Mouse (Mus musculus): ENCODE results near the gene Dnajc13.

Gene Dnajc13

DNA sequence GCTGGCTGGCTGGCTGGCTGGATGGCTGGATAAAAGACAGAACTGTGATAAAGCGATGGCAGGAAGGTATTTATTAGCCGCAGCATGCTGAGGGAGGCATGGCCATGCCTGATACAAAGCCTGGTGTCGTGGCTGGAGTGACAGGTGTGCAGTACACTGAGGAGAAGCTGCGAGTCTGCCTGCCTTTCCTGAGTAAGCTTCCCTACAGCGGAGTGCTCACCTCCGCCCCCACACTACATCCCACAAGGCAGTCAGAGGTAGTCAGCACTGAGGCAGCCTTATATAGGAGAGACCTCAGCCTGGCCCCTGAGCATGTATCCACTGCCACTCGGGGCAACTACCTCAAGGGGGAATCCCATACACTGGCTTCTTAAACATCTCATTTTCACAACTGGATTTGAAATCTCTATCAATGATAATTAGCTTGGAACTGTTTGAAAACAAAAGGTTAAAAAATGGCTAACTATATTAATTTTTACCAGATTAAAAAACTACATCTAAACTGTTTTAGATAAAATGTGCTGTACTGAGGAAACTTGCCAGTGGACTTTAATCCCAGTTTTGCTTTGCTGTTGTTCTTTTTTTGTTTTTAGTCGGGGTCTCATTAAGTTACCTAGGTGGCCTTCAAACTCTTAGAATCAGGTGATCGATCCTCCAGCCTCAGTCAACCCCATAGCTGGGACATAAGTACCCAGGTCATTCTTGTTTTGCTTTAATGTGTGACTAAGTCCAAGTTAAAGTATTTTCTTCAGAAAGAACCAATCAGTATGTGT is 8.1 kb downstream of the Dnajc13 start:
- DNase-seq (ENCODE audit: low spot score) = no peak

DNA sequence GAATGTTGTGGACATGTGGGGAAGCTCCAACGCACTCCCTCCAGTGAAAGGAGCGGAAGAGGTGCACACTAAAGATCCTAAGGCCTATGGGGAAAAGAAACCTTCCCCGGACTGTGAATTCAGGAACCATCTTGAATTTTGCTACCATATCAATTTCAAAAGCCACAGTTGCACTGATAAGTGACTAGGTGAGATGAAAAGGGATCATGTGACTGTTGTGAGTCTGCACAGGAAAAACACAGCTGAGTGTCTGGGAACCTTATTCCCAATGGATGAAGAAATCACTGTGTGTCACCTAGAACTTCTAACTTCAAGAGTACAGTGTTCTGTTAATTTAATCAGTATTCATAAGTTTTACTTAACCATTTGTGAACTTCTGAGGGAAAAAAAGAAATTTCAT is 10.1 kb downstream of the Dnajc13 start:
- DNase-seq (ENCODE audit: low spot score) = no peak

DNA sequence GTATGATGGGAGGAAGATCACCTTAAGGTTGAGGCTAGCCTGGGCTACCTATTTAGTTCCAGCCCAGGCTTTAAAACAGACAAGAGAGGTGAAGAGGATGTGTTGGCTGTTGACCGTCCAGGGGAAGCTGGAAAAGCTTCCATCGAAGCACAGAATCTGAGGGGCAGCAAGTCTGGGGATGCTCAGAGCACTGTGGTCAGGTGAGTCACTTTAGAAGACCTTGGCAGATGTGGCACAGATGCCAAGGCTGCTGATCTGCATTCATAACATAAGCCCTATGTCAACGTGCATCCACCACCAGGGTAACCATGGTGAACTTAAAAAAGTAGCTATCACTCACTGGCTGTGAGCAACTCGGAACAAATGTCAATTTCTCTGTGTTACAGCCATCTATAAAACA is 11.0 kb downstream of the Dnajc13 start:
- DNase-seq (ENCODE audit: low spot score) = no peak

DNA sequence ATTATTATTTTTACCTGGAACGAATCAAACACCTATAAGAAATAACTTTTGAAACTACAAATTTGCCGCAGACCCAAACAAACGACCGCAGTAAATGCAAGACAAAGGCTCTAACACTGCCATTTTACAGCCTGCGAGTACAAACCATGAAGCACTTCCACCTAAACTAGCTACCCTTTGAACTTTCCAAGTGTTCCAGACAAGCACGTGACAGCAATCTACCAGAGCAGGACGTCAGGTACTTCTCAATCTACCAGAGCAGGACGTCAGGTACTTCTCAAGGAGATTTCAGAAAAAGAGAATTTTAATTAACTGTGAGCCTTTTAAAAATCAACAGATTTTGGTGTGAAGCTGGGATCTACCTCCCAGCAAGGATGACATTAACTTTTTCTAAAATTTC is 11.6 kb downstream of the Dnajc13 start:
- DNase-seq (ENCODE audit: low spot score) = no peak

DNA sequence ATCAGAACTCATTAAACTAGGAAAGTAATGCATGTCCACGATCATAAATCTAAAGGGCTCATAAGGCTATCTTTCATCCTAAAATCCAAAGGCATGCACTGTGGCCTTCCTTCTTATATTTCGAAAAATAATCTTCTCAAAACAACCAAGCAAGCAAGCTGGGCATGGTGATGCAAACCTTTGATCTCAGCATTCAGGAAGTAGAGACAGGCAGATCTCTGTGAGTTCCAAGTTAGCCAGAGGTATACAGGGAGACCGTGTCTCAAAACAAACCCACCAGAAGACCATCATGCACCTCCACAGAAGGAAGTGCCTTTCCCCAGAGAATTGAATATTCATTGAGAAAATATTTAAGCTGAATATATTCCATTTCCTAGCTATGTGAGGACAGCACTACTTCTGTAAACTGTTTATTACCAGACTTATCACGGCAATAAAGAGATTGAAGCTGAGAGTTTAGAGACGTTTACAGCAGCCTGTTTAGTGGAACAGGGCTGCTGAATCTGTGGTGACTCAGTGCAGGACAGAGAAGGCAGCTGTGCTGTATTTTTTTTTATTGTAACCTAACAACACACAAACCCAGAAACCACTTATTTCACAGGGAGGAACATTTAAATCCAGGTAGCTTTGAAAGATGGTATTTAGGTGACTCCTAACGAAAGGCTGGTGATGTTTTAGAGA is 15.3 kb downstream of the Dnajc13 start:
- no peak for DNase-seq (ENCODE audit: low spot score)

DNA sequence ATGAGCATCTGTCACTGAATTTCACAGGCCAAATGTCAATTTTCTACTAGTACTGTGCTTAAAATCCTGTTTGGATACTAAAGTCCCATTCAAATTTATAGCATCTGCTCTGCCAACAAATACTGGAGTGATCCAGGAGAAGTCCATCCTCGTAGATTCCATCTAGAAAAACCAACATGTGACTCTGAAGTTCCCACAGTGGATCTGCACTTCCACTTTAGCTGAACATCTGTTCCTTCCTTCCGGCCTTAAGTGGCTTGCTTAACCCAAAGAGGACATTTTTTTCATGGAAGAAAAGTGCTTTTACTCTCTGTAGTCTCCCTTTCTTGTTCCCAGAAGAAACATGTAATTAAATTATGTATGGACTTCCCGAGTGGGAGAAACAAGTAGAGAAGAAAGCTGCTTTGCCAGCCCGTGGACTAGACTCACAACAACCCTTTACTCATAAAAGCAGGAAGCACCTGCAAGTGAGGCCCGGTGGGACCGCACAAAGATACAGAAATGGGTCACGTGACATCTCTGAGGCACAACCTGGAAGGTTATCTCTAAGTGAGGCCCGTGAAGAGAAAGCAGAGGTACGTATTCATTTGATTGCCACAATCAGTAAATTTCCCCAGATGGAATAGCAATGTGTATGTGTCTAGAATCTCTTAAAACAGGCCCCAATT is 18.8 kb downstream of the Dnajc13 start:
- no peak for DNase-seq (ENCODE audit: low spot score)

DNA sequence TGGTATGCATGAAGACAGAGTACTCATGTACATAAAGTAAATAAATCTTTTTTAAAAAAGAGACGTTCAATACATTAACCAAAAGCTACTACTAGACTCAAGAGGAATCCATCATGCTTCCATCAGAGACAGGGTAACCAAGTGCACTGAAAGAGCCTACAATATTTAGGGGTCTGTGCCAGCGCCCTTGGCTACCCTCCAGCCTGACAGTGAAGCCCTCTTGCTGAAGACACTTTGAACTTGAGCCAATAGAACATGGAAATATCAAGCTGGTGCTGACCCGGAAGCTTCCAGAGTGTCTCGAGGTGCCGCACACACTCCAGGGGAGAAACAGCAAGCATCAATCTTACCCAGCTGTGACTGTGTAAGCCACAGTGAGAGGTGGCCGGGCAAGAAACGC is 22.6 kb downstream of the Dnajc13 start:
- DNase-seq (ENCODE audit: low spot score) = no peak

DNA sequence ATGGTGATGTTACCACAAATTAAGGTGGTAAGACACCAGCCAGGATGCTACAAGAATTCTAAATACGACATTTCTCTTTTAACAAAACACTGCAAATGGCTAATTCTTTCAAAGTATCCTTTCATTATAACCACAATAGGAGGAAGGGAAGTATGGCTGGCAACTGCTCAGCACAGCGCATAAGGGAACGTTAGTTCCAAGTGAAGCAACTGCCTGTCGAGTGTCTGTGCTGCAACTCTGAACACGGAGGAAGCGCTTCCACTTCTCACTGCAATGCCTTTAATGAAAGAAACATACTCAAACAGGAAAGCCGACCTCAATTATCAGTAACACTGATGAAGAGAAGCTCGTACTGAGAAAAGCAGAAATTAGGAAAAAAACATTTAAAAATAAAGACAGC is 23.7 kb downstream of the Dnajc13 start:
- no peak for DNase-seq (ENCODE audit: low spot score)

DNA sequence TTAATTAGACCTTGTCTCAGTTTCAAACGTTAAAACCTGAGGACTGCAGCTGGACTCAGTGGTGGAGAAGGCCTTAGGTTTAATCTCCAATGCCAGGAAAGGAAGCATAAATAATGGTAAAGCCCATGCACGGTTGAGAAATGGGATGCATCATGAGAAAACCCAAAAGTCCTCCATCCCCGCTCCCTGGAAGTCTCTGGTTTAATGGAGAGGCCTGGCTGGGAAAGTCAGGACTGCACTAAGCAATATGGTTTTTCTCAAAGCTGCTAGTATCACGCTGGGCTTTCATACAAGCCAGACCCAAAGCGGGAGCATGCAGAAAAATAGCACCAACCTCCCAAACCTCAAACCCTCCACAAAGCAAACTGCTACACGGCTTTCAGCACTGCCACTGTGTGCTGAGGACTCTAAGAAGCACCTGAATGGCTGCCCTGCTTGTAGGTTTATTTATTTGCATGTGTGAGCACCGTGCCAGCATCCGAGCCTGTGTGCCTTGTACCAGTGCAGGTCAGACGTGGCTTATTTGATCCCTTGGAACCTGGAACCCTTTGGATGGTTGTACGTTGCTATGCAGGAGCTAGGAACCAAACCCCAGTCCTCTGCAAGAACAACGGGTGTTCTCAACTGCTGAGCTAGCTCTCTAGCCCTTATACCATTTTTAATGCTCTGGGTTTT is 26.3 kb downstream of the Dnajc13 start:
- no peak for DNase-seq (ENCODE audit: low spot score)

DNA sequence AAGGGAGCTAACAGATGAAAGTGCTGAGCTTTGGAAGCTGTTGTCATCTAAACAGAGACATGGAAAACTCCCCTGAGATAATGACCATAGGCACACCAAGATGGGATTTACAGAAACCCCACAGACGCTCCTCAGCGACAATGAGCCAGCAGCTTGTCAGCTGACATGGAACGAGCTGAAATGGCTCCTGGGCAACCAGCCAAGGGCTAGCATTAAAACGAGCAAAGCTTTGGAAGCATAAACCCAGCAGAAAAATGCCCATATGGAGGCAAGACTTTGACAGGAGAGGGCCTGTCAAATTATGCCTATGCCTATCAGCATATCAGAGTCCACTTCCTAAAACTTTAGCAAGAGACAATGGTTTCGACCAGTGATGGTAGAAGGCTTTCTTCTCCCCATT is 27.0 kb downstream of the Dnajc13 start:
- DNase-seq (ENCODE audit: low spot score) = no peak

DNA sequence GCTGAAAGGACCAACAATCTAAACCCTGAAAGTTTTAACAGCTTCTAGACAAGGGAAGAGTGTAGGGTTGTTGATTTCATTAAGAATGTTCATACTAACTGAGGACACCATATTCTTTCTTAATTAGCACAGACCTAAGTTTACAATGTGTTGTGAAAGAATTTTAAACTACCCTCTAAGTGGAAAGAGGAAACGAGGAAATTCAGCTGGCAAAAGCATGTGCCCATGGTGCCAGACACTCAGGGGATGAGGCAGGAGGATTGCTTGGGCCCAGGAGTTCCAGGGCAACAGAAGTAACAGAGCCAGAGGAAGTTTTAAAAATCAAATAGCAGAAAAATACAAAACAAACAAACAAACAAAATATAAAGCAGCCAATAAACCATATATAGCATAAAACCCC is 28.9 kb downstream of the Dnajc13 start:
- DNase-seq (ENCODE audit: low spot score) = no peak

DNA sequence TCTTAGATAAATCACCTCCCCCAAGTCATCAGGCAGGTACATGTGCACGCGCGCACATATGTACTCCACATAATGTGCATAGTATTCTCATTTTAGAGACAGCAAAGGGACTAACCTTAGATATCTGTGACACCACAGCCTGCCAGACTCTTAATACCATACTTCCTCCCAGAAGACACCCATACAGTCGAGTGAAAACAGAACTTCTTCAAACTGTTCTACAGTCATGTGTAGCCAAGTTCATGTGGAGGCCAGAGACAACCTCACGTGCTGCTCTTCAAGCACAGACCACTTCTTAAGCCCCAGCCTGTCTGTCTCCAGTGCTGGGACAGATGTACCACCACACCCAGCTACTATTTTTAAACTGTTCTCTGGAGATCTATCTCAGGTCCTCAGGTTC is 29.7 kb downstream of the Dnajc13 start:
- no peak for DNase-seq (ENCODE audit: low spot score)

DNA sequence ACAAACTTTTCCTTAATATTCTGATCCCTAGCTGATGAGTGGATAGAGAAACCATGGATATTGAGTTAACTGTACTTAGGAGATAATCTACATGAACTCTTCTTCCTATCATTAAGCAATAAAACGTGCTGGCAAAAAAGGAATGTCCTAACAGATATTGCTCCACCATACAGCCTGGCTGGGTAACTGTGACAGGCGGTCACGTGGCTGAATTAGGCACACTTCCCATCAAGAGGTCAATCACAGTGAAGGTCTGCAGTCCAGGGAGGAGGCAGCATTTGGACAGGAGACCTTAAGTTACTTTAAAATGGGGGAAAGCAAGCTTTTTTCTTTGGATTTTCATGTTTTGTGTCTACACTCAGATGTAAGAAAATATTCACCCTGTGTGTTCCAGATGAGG is 30.7 kb downstream of the Dnajc13 start:
- no peak for DNase-seq (ENCODE audit: low spot score)

DNA sequence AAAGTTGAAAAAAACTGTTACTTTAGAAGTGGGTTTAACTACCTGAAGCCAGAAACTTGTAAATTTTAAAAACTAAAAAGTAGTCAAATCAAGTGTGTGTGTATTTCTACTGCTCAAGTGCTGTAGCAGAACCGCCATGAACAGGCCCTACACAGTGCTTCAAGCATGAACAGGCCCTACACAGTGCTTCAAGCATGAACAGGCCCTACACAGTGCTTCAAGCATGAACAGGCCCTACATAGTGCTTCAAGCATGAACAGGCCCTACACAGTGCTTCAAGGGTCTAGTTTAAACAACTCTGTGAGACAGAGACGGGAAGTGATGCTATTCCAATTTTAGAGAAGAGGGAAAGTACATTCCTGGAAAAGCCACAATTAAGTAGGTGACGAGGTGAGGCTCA is 51.3 kb downstream of the Dnajc13 start:
- DNase-seq (ENCODE audit: low spot score) = peak; percentile 4

DNA sequence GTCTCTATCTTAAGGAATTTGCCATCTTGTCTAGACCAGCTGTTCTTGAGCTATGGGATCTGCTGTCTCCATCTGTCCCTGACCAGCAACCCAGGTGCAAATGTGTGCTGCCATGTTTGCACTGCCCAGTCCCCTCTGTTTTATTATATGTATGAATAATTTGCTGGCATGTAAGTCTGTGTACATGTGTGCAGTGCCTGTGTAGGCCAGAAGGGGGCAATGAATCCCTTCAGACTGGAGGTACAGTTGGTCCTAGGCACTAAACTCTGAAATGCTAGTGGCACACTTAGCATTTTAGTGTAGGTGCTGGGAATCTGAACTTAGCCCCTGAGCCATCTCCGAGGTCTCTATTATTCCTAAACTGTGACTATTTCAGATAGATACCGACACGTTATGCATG is 58.9 kb downstream of the Dnajc13 start:
- peak; percentile 19 for DNase-seq (ENCODE audit: low spot score)

DNA sequence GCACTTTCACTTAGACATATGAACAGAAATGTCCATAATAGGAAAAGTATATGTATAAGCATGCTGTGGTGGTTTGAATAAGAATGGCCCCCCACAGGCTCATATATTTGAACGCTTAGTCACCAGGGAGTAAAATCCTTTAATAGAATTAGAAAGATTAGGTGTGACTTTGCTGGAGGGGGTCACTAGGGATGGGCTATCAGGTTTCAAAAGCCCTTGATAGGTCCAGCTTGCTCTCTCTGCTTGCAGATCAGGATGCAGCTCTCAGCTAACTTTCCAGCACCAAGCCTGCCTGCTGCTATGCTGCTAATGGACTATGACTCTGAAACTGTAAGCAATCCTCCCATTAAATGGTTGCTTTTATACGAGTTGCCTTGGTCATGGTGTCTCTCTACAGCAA is 68.2 kb downstream of the Dnajc13 start:
- no peak for DNase-seq (ENCODE audit: low spot score)

DNA sequence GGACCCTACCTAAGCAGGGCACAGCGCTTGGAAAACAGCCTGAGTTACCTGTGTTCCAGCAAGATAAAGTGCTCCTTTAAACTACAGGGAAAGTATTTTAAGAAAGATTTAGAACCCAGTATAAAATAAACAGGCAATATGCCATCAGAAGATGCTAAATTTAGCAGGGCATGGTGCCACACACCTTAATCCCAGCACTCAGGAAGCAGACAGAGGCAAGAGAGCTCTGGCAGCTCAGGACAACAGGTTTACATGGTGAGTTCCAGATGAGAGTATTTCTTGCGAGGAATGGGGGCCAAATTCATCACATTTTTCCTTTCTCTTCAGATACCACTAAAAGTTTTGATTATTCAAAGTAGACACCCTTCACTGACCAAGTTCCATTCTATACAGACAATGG is 68.8 kb downstream of the Dnajc13 start:
- no peak for DNase-seq (ENCODE audit: low spot score)

DNA sequence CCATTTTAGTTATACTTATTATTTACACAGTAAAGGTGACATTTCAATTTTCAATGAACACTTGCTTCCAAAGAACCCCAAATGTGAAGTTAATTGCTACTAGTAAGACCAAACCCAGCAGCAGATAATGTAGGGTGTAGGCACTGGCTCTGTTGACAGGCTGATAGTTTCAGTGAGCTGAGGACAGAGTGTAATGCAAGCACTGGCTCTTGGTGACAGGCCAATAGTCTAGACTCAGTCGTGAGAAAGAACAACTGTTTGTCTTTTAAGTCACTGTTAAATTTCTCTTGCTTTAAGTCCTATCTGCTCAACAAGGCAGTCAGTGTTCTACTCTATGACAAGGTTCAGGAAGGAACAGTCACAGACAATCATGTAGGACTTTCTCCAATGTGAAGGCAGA is 69.4 kb downstream of the Dnajc13 start:
- no peak for DNase-seq (ENCODE audit: low spot score)

DNA sequence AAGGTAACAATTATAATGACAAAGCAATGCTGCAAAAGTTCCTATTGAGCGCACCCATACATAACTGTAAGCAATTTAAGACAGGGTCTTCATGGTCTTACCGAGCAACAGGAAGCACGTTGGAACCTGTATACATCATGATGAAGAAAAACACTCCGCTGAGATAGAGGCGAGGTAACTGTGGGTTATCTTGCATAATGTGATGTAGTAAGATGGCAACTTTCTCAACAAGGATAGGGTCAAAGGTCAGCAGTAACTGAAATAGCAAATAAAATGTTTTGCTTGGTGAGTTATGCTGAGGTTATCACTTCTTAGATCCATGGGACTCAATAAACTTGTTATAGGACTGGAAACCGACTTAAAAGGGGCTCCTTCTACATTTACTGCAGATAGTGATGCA is 70.2 kb downstream of the Dnajc13 start:
- no peak for DNase-seq (ENCODE audit: low spot score)

DNA sequence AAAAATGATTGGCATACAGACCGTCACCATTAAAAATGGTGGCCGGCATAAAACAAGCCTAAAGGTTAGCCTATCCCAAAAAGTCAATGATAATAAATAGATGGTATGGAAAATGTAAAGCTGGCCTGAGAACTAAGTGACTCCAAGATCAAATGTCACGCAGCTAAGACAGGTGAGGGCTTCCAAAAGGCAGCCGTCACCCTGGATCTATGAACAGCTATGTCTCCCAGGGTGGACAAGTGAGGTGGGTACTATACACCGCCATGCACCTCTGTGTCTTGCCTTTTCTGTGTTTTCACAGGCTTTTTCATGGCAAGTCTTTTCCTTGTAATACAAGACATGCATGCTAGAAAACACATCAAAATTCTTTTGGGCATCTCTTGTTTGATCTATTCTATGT is 73.1 kb downstream of the Dnajc13 start:
- no peak for DNase-seq (ENCODE audit: low spot score)

DNA sequence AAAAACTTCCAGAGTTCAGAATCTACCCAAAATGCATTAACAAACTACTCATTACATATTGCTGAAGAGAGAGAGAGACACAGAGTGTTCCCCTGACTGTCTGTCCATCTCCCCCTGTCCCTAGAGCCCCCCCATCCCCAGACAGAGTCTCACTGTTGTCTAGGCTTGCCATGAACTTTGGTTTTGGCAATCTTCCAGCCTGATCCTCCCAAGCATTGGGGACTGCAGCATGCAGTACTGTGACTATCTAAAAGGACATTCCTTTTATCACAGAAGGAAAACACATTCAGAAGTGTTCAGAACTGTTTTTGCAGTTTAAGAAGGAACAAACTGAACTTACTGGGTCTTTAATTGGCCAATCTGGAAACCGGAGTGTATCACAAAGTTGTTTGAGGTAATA is 74.0 kb downstream of the Dnajc13 start:
- DNase-seq (ENCODE audit: low spot score) = no peak

DNA sequence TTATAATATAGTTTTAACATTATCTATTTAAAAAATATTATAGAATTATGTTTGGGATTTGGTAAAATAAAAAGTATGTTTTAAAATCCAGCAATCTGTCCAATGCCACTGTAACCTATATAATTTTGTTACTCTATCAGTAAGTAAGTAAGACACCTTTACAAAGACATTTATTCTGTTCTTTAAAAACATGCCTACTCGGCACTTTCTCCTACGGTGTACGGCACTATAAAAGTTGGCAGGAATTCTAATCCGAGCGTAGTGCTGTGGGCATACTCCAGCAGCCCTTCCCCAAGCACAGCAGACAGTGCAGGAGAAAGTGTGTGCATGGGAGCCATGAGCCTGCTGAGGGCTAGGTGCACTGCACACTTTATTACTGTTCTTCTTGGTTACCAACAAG is 75.7 kb downstream of the Dnajc13 start:
- no peak for DNase-seq (ENCODE audit: low spot score)

DNA sequence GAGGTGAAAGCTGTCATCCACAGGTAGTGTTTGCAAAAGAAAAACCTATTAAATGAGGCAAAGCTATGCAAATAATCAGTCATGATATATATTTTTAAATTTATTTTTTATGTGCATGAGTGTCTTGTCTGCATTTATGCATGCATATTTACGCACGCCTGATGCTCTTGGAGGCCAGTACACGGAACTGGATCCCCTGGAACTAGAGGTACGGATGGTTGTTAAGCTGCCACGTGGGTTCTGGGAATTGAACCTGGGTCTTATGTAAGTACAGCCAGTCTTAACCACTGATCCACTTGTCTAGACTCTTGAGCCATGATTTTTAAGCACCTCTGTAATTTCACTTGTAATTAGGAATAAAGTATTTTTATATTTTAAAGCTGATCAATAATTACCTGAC is 79.5 kb downstream of the Dnajc13 start:
- no peak for DNase-seq (ENCODE audit: low spot score)
